Mouse (Mus musculus) liver, adult 2 months (tissue): ENCODE data around the gene Creb3l1. TPM values are rescaled to one million over a fixed set of nuclear protein-coding genes. Genes with fewer than 3 reads are reported as not detected.
A peak's percentile ranks its signal among the peaks of the same experiment; 100 is the strongest.

ENCODE experiments used
- DNase-seq: peaks from one replicate; pipeline ENCODE4 v3.0.0-alpha.2; 2011; ENCODE audit warnings: low read depth, low spot score; ENCODE audit errors: extremely low read depth
- H3K27ac ChIP-seq: fragments of 200-500 bp; replicated peaks from 2 replicates; pipeline ENCODE4 v1.5.1; 2012; ENCODE audit warnings: low read depth, mild to moderate bottlenecking, control low read depth, inconsistent platforms, low read length; ENCODE audit not compliant: insufficient read depth
- H3K27me3 ChIP-seq: fragments of 200-500 bp; 2 replicates; pipeline ENCODE4 v1.6.1; 2012; ENCODE audit warnings: mild to moderate bottlenecking, moderate library complexity, low read length, inconsistent platforms; ENCODE audit not compliant: control insufficient read depth, insufficient read depth
- H3K36me3 ChIP-seq: fragments of 200-500 bp; 2 replicates; pipeline ENCODE4 v1.6.1; 2012; ENCODE audit warnings: low read length, inconsistent platforms; ENCODE audit not compliant: control insufficient read depth, insufficient read depth
- H3K4me1 ChIP-seq: fragments of 200-500 bp; 2 replicates; pipeline ENCODE4 v1.6.1; 2011; ENCODE audit warnings: low read length; ENCODE audit not compliant: control insufficient read depth, insufficient read depth
- H3K4me3 ChIP-seq: fragments of 200-500 bp; 2 replicates; pipeline ENCODE4 v1.5.1; 2011; ENCODE audit warnings: low read depth, mild to moderate bottlenecking, control low read depth, low read length, moderate library complexity; ENCODE audit not compliant: insufficient read depth
- H3K79me2 ChIP-seq: fragments of 200-500 bp; 2 replicates; pipeline ENCODE4 v1.6.1; 2012; ENCODE audit warnings: inconsistent platforms, mild to moderate bottlenecking, low read length, moderate library complexity; ENCODE audit not compliant: control insufficient read depth, insufficient read depth
- H3K9ac ChIP-seq: fragments of 200-500 bp; 2 replicates; pipeline ENCODE4 v1.6.1; 2012; ENCODE audit warnings: low read depth, mild to moderate bottlenecking, control low read depth, inconsistent platforms, low read length
- CTCF ChIP-seq: fragments of 200-500 bp; IDR thresholded peaks from 2 replicates; pipeline ENCODE4 v1.5.1; 2011; ENCODE audit warnings: low read depth, low read length, control low read depth
- POLR2A ChIP-seq: fragments of 200-500 bp; IDR thresholded peaks from 2 replicates; pipeline ENCODE4 v1.6.1; 2011; ENCODE audit warnings: low read length, control low read depth; ENCODE audit not compliant: insufficient read depth; ENCODE audit errors: extremely low read depth
- WGBS: fragments of 180-500 bp; shearing (Covaris S2); methylation state at CpG from one replicate; pipeline ENCODE4 v1.1.7; 2018; 5-methylcytosine and 5-hydroxymethylcytosine counted together
- polyA plus RNA-seq: library from polyadenylated mRNA; depleted of rRNA; stranded (reverse); fragments of >200 nt; gene quantifications from 2 replicates; pipeline ENCODE4 v1.2.3, GENCODE M21; 2012
- total RNA-seq: library from RNA; depleted of rRNA; stranded (reverse); fragments of >200 nt; gene quantifications from 2 replicates; pipeline ENCODE4 v1.2.3, GENCODE M21; 2014

The Creb3l1 gene
- total and polyA plus RNA-seq, 2 experiments, result 0.18 to 0.40 TPM

DNA sequence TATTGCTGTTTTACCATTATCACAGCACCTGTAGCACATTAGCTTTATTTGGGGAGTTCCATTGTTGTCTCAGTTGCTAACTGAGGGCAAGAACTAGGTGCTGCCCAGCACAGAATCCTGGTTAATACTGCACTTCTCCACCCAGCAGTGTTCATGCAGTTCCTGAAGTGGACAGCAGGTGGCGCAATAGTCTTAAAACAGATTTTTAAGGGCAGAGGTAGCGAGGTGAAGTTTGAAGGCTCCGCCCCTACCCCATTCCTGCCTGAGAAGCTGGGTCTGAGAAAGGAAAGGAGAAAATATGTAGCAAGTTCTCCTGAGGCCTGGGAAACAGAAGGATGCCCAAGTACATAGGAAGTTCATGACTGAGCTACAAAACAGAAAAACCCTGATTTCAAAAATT, 36.8 kb downstream of the Creb3l1 start:
- DNase-seq, result peak; percentile 58

DNA sequence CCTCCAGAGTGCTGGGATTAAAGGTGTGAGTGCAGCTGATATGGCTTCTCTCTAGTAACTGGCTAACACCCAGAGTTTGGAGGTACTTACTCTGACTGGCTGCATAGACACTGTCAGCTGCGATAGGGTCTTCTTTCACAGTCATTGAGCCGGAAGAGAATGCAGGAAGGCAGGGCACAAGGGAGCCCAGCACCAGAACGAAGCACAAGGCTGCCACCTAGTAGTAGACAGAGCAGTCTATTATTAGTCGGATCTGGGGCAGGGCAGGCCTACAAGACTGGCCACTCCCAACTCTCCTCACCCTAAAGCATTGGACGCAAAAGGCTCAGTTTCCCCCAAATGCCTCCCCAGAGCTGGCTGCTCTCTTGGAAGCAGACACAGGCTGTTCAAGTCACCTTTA, 38.2 kb downstream of the Creb3l1 start:
- Histone ChIP-seq H3K27ac (no peak overlapping the region), H3K27me3 (no peaks in the 10 kb centered on the region), H3K9ac (no peak overlapping the region), H3K4me1 (no peaks in the 10 kb centered on the region), H3K36me3 (no peaks in the 10 kb centered on the region), H3K79me2 (no peaks in the 10 kb centered on the region), H3K4me3 (no peak overlapping the region)
- TF ChIP-seq CTCF (peak; percentile 57), POLR2A (no peak)
- WGBS, result 37% methylated on average over 5 of the region's 5 CpGs
- no peak for DNase-seq

More for the DNA sequence above, 36.8 kb downstream of the Creb3l1 start:
- H3K4me1 ChIP-seq, result no peaks in the 10 kb centered on the region
- TF ChIP-seq POLR2A, result no peak
- TF ChIP-seq CTCF, result peak; percentile 72
- no peak overlapping the region for H3K4me3 ChIP-seq
- no peaks in the 10 kb centered on the region for H3K79me2 ChIP-seq
- WGBS, result 4% methylated on average over 3 of the region's 3 CpGs
- H3K36me3 ChIP-seq, result no peaks in the 10 kb centered on the region
- no peak overlapping the region for H3K9ac ChIP-seq
- no peaks in the 10 kb centered on the region for H3K27me3 ChIP-seq
- H3K27ac ChIP-seq, result no peak overlapping the region

DNA sequence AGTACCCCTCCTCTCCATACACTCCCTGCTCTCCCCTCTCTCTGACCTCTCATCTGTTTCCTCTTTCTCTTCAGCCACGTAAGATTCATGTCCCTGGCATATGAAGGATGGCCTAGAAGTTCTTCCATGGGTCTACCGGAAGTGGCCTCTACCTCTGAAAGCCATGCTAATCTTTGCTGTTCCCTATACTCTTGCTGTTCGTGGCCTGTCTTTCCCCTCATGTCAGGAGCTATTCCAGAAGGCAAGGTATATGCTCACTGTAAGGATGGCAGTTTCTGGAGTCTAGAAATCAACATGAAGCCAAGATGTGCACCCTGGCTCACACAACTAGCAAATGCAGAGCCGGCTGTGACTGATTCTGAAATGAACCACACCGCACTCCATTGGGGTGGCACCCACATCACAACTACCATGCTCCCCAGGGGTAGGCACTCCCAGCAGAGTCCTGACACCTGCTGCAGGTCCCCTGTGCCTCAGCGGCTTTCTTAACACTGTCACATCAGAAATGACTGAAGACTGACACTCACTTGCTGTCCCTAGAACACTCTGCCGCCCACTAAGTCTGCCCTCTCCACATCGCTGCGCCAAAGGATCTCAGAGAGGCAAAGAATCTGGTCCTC, 39.3 kb downstream of the Creb3l1 start:
- Histone ChIP-seq H3K27me3 (no peaks in the 10 kb centered on the region), H3K9ac (no peak overlapping the region), H3K79me2 (no peaks in the 10 kb centered on the region), H3K4me3 (no peak overlapping the region), H3K36me3 (no peaks in the 10 kb centered on the region), H3K27ac (peak overlapping the region; percentile 6; the same call in 1 of the 2 replicates), H3K4me1 (no peaks in the 10 kb centered on the region)
- WGBS, result 65% methylated on average over 9 of the region's 9 CpGs
- TF ChIP-seq CTCF (no peak), POLR2A (no peak)
- no peak for DNase-seq

DNA sequence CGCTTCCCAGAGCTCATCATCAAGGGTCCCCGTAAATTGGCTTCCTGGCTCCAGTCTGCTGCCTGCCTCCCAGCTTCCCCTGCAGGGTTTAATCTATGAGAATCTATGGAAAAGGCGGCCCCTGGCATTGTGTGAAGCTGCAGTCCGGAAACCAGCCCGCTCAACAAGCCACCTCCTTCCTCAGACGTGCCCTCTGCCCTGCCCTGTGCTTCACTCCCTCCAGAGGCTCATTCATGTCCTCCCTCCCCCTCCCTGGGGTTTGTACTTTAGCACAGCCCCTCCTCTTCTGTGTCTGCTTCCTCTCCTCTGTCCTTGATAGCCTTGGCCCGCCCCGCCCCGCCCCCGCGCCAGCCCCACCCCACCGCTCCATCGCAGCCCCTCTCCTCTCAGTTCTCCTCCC, 39.9 kb downstream of the Creb3l1 start:
- TF ChIP-seq CTCF (no peak), POLR2A (no peak)
- Histone ChIP-seq H3K9ac (no peak overlapping the region), H3K36me3 (no peaks in the 10 kb centered on the region), H3K4me3 (no peak overlapping the region), H3K27me3 (no peaks in the 10 kb centered on the region), H3K27ac (peak overlapping the region; percentile 58; the same call in 1 of the 2 replicates), H3K4me1 (no peaks in the 10 kb centered on the region), H3K79me2 (no peaks in the 10 kb centered on the region)
- WGBS, result 17% methylated on average over 11 of the region's 13 CpGs
- DNase-seq, result peak; percentile 56

DNA sequence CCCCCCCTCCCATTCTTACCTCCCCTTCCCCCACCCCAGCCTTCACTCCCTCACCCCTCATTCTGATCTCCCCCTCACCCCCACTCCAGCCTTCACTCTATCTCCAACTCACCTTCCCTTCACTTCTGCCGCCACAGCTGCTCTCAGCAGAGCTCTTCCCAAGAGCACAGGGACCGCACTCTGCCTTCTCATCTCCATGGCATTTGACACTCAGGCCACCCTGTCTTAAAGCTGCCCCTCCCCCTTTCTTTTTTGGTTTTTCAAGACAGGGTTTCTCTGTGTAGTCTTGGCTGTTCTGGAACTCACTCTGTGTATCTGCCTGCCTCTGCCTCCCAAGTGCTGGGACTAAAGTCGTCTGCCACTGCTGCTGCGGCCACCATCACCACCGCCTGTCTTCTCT, 43.5 kb downstream of the Creb3l1 start:
- Histone ChIP-seq H3K4me3 (no peak overlapping the region), H3K9ac (no peak overlapping the region), H3K4me1 (no peaks in the 10 kb centered on the region), H3K27me3 (peaks cover 9% of the 10 kb centered on the region), H3K36me3 (no peaks in the 10 kb centered on the region), H3K27ac (no peak overlapping the region), H3K79me2 (no peaks in the 10 kb centered on the region)
- 90% methylated on average over 5 of the region's 5 CpGs for WGBS
- no peak for DNase-seq
- TF ChIP-seq POLR2A, result no peak
- no peak for TF ChIP-seq CTCF

DNA sequence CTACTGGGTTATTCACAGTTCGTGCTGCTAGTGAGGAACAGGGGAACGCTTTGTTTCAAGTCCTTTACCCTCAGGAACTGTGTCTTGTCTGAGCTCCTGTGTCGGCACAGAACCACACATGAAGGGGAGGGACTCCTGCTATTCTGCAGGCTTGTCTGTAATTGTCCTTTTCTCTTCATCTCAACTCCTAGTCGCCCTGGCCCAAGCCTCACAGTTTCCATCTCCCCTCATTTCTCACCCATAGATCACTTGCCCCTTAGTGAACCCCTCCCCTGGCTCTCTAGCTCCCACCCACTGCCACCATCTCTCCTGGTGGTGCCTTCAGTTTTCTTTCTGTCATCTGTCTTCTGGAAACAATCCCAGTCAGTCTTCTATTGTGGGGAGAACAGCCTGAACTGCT, 44.1 kb downstream of the Creb3l1 start:
- H3K36me3 ChIP-seq, result no peaks in the 10 kb centered on the region
- no peak overlapping the region for H3K4me3 ChIP-seq
- WGBS, result 74% methylated on average over 4 of the region's 4 CpGs
- no peak overlapping the region for H3K27ac ChIP-seq
- H3K9ac ChIP-seq, result no peak overlapping the region
- no peak for DNase-seq
- no peaks in the 10 kb centered on the region for H3K4me1 ChIP-seq
- no peak for TF ChIP-seq POLR2A
- no peak for TF ChIP-seq CTCF
- no peaks in the 10 kb centered on the region for H3K79me2 ChIP-seq
- peaks cover 15% of the 10 kb centered on the region for H3K27me3 ChIP-seq
